Mouse (Mus musculus): Measurements from ENCODE around the gene Akap13.

Akap13 gene

GRCm38 (mm10) chr7:75666982-75667381 lies 211.6 kb downstream of the Akap13 start:
- DNase-seq (ENCODE audit: low spot score in 2 of 2) = no peak

DNA sequence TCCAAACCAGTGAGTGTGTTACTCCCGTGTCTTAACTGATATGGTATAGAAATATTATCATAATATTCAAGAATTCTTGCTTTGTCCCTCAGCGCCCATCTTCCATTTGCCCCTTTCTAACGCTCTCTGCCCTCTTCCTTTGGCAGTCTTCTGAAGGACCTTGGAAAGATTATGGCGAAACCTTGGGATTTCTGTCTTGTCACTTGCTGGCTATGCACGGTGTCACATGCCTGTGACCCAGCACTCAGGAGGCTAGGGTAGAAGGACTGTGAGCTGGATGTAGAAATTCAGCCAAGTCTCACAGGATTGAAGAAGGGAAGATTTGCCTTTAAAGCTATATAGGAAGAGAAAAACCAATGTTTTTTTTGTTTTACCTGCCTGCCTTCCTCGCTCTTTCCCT lies 212.2 kb downstream of the Akap13 start:
- DNase-seq (ENCODE audit: low spot score in 2 of 2) = no peak

- no peak for DNase-seq (ENCODE audit: low spot score in 2 of 2)
Measured at GRCm38 (mm10) chr7:75668396-75668795, 213.1 kb downstream of the Akap13 start.

DNA sequence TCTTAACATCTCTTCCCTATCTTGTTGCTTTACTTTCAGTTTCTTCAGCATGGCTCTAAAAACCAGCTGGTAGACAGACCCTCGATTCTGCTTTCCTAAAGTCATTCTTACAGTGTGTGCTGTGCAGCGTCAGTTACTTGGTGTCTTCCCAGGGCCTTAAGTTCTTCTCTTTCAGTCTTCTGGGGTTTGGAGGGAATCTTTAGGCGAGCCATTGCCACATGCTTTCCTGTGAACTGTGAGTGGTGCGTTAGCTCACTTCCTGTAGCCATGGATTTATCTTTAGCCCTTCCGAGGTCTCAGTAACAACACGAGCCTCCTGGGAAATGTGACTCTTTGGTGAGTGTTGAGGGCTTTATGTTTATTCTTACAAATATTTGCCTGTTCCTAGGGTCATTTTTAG lies 214.1 kb downstream of the Akap13 start:
- DNase-seq (ENCODE audit: low spot score in 2 of 2) = no peak

DNA sequence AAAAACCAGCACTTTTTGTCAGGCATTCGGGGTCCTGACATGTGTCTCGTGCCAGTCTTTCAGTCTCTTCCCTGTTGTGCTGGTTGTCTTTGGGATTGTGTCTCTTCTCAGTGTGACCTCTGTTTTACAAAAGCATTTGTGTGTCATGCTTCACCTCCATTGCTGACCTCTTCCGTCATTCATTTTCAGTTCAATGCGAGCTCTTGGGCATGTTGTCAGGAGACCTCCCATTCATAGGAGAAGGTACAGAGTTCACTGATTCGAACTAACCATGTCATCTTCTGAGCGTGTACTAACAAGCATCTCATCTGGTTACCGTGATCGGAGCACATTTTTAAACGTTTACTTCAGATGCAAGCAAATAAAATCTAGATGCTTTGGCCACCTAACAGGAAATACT lies 224.3 kb downstream of the Akap13 start:
- DNase-seq (ENCODE audit: low spot score in 2 of 2) = no peak

- DNase-seq (ENCODE audit: low spot score in 2 of 2) = peak in 1 of 2 experiments; percentile 62
Measured at GRCm38 (mm10) chr7:75682901-75683300, 227.6 kb downstream of the Akap13 start.

DNA sequence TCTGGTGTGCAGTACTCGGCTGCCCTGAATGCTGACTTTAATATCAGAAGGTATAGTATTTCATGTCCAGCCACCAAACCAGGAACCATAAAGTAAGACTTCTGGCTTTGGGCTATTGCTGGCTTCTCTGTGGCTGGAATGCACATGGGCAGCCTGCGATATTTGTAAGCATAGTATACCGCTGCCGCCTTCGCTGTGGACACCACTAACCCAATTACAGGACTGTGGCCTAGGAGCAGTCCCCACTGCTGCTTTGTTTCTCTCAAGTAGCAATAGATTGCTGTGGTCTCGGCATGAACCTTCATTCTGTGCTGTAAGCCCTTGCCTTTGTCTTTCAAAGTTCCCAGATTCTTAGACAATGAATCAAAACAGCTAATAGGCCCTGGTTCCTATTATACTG lies 228.1 kb downstream of the Akap13 start:
- DNase-seq (ENCODE audit: low spot score in 2 of 2) = no peak

- DNase-seq (ENCODE audit: low spot score in 2 of 2) = no peak
Measured at GRCm38 (mm10) chr7:75684976-75685375, 229.6 kb downstream of the Akap13 start.

DNA sequence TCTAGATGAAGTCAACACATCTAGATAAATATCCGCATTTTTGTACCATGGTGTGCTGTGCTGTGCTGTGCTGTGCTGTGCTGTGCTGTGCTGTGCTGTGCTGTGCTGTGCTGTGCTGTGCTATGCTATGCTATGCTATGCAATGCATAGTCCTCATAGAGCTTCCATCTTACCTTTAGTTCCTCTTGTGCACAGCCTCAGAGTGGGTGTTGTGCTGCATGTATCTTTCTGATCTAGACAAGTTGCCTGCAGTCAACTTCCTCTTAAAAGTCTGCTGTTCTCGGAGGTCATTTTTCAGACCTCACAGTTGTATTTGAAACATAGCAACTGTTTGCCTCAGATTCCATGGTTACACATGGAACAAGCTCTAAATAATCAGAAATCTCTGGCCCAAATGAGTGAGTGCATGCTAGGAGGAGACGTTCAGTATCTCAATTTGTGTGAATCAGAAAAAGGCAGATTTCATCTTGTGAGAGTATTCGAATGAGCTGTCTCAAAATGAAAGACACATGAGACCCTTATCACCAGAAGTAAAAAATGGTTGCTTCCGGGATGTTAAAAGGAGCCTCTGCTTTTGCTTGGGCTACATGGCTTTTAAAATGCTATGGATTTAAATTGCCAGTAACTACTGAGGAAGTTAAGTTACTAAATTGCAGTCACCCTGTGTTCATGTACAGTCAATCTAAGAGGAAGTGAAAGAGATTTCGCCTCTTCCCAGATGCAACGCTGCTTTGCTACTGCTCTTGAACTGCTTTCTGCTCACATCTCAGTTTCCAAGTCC lies 230.9 kb downstream of the Akap13 start:
- no peak for DNase-seq (ENCODE audit: low spot score in 2 of 2)

GRCm38 (mm10) chr7:75686827-75687164 lies 231.5 kb downstream of the Akap13 start:
- DNase-seq (ENCODE audit: low spot score in 2 of 2) = no peak

DNA sequence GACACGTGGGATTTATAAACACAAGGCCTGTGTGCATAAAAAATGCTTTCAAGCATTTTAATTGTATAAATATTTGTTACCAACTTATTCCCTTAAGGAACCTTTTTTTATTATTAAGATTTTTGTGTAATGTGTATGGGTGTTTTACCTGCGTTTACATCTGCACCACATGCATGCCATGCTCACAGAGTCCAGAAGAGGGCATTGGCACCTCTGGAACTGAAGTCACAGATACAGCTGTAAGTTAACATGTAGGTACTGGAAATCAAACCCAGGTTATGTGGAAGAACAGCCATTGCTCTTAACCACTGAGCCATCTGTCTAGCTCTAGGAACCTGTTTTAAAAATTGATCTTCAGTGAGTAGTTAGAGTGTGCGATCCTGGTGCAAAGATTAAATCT lies 232.8 kb downstream of the Akap13 start:
- DNase-seq (ENCODE audit: low spot score in 2 of 2) = no peak

DNA sequence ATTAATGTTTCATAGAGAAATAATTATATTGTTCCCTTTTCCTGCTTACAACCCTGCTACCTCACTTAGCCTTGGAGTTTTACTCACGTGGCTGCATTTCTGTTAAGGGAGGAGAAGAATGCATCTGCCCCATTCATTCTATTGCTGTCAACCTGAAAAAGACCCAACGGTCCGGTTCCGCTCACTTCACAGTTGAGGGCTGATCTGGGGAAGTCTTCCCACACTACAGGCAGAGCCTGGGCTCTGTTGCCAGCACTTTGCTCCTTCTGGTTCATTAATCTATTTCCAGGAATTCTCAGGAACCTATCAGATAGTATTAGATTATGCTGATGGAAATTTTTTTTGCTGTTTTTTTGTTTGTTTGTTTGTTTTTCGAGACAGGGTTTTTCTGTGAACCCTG lies 239.4 kb downstream of the Akap13 start:
- no peak for DNase-seq (ENCODE audit: low spot score in 2 of 2)

DNA sequence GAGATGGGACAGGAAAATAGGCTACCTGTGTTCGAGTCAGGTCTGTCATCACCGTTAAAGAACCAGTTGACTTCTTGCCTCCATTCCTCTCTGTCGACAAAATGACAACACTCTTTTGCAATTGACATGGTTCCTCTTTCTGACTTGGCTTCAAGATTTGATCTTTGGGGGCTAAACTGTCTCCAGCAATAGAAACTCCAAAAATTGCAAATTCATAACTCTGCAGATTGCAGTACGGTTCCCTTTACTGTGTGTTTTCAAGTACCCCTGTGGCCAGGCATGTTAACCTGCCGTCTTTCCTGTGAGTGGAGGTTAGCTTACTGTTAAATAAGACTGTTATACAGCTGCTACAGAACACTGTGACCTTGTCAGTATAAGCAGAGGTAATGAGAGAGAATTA lies 244.5 kb downstream of the Akap13 start:
- DNase-seq (ENCODE audit: low spot score in 2 of 2) = no peak

DNA sequence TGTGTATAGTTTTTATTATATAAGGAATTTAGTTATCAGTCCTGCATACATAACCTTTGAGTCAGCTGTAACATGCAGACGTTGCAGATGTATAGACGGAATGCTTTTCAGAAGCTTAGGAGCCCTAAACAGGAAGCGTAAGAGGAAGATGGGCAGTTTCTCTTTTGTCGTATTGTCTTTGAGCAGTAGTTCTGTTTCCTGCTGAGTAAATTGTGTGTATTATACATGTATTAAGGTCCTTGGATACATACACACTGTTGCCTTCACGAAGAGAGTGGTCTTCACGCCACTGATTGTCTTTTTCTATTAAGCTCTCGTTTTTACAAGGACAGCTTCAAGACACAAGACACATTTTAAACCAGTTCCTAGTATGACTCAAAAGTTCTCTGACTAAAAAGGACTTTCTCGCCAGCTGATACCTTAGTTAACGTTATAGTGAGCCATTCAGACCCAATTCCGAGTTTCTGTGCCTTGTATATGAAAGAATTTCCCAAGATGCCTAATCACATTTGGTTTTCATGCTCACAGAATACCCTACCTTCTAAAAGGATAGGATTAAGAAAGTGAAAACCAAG lies 245.5 kb downstream of the Akap13 start:
- no peak for DNase-seq (ENCODE audit: low spot score in 2 of 2)

DNA sequence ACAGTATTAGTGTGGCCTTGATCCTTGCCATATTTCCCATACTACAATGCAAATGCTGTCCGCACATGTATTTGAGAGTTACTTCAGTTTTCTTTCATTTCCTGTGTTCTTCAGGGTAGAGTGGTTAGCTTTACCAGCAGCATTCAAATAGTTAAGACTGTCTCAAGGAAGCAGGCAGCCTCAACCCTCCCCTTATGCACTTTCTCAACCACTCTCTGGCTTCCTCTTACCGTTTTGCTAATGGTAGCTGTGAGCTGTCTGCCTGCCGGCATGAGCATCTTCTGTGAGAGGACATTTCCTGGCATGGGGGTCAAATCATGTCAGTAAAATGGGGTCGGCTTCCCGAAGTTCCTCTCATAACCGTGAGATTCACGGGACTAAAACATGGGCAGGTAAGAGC lies 246.4 kb downstream of the Akap13 start:
- no peak for DNase-seq (ENCODE audit: low spot score in 2 of 2)

DNA sequence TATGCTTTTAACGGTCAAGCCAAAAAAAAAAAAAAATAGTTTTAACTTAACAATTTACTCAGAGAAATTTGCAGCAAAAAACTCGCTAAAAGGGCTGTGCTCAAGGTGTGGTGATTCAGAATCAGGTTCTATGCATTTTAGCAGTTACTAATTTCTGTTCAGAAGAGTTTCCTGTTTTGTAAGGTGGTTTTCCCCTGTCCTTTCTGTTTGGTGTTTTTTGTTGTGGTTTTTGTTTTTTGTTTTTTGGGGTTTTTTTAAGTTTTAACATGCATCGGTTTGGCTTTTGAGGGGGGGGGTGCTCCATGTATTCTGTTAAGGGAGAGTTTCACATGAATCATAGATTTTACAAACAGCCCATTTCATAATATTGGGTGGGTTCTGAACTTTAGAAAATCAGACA lies 247.0 kb downstream of the Akap13 start:
- DNase-seq (ENCODE audit: low spot score in 2 of 2) = no peak

DNA sequence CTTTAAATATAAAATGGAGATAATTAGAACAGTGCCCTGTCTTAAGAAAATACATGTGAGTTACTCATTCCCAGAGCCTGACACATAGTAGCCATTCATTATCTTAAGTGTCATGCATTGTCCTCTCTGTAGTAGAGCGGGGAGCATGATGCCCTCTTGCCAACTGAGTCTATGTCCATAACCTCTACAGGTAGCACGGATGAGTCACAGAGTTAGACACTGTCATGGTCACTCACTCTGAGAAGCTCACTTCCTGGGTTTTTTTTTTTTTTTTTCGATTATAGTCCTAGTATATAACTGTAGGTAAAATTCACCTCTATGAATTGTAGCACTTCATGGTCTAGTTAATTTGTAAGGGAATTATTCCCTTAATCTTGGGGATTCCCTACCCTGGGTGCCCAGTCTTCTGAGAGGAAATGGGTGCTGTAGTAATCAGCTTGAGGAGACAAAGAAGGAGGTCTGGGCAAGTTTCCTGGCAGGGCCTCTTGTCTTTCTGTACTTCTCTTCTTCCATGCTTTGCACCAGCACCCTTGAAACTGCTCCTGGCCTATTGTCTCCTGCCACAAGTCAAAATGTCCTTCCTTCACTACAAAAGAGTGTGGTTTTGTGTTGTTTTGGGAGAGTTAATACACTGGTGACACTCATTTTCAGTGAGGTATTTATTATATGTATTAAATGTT lies 247.8 kb downstream of the Akap13 start:
- no peak for DNase-seq (ENCODE audit: low spot score in 2 of 2)

GRCm38 (mm10) chr7:75704862-75705261 lies 249.5 kb downstream of the Akap13 start:
- no peak for DNase-seq (ENCODE audit: low spot score in 2 of 2)

GRCm38 (mm10) chr7:75709936-75710335 lies 254.6 kb downstream of the Akap13 start:
- DNase-seq (ENCODE audit: low spot score in 2 of 2) = no peak

DNA sequence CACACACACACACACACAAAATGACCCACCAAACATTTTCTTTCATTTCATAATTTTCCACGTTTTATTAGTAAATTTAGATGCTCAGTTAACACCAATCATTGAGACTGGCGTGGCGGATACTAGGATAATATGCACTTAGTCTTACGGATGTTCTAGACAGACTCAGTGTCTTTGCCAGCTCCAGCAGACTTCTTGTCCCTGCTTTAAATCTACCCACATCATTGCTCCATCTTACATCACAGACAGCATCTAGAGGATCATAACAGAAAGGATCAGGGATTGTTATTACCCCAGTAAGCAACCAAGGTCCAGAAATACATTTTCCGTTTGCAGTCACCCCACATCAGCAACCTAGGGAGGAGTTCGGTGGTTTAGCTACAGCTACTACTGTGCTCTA lies 255.6 kb downstream of the Akap13 start:
- no peak for DNase-seq (ENCODE audit: low spot score in 2 of 2)

DNA sequence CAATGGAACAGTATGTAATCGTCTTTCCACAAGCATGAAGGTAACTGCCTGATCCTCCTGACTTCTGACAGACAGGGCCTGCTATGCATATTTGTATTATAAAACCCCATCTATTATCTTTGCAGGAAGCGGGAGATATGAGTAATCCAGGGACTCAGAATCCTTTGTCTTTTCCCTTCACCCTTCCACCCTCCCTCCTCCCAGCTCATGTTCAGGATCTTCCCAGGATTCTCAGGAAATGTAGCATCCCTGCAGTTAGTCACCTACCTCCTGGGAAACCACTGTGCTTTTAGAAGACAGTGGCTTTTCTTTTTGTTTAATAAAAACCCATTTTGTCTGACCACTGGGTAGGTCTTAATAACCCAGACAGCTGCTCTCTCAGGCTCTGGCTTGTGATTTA lies 256.1 kb downstream of the Akap13 start:
- no peak for DNase-seq (ENCODE audit: low spot score in 2 of 2)

GRCm38 (mm10) chr7:75712808-75713207 lies 257.5 kb downstream of the Akap13 start:
- no peak for DNase-seq (ENCODE audit: low spot score in 2 of 2)

GRCm38 (mm10) chr7:75713959-75714358 lies 258.6 kb downstream of the Akap13 start:
- DNase-seq (ENCODE audit: low spot score in 2 of 2) = no peak
